Mouse (Mus musculus): ENCODE results near the gene Gbf1.

Gbf1 gene

DNA sequence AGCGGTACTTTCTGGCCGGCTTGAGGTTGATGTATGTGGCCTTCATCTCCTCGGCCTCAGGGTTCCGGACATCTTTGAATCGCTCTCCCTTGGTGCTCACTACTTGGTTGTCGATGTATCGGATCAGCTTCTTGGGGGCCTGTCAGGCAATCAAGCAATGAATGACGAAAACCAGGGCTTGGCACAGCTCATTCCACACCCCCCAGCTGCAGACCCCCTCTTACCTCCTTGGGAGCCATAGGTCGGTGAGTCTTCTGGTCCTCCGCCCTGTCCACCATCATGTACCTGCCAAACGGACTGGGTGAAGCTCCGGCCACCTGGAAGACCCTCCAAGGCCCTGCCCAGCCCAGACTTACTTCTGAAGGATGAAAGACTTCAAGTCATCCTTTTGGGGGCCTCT lies 178.4 kb downstream of the Gbf1 start:
- no peak for DNase-seq (ENCODE audit: low spot score)

DNA sequence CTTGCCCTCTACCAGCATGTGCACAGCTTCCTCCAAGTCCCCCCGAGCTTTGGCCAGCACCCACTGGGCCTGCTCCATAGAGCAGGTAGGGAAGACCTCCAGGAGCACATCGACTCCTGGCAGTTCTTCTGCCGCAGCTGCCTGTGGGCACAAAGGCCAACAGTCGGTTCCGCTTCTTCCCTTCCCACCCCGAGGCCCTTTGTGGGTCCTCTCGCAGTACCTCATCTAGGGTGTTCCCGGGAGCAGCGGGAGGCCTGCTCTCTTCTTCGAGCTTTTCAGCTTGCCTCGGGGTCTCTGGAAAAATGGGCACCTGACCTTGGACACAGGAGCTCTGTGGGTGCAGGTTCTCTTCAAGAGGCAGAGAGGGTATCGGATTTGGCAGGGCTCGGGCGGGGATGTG lies 179.0 kb downstream of the Gbf1 start:
- DNase-seq (ENCODE audit: low spot score), result no peak

GRCm38 (mm10) chr19:46331936-46332335 lies 179.6 kb downstream of the Gbf1 start:
- no peak for DNase-seq (ENCODE audit: low spot score)

DNA sequence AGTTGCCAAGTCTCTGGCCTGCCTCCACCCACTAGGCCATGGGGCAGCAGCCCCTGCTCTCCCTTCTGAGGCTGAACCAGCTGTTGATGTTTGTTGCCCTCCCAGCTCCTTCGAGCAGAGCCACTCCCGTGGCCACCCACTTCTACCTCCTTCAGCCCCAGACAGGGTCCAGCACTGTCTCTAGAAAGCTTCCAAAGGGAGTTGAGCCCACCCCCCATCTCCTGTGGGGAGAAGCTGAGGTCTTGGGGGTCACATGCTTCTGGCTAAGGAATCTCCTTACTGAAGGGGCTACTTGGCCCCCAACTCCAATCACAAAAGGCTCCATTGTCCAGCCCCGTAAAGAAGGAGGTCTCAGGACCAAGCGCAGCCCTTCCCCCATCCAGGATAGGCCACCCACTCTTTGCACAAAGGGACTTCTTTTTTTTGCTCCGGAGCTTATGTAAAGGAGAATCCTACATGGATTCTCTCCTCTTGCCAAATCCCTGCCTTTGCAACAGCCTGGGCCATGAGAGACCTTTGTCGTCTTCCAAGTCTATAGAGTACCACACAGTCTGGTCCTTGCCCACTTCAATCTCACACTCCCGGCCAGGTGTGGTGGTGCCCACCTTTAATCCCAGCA lies 180.5 kb downstream of the Gbf1 start:
- DNase-seq (ENCODE audit: low spot score), result no peak

DNA sequence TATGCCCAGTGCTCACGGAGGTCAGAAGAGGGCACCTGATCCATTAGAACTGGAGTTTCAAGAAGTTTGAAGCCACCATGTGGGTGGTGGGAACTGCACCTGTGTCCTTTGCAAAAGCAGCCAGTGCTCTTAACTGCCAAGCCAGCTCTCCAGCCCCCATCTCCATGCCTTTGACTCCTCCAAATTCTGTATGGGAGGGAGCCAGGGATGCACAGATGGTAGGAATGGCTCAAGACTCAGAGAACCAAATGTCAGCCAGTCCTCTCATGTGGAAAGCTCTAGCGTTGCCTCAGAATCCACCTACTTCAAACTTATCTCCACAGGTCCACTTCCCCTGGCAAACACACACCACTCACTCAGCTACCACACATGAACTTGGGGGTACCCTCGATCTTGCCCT lies 181.6 kb downstream of the Gbf1 start:
- no peak for DNase-seq (ENCODE audit: low spot score)
